Mouse (Mus musculus) lung, postnatal 0 days (tissue): ENCODE data around the gene Gps1.

ENCODE experiments used
- CTCF ChIP-seq: IDR thresholded peaks from 2 replicates; pipeline ENCODE4 v1.5.1; 2016; ENCODE audit warnings: antibody characterized with exemption, mild to moderate bottlenecking
- EP300 ChIP-seq: IDR thresholded peaks from 2 replicates; pipeline ENCODE4 v1.6.1; 2016; ENCODE audit warnings: antibody characterized with exemption, mild to moderate bottlenecking, control low read depth

GRCm38 (mm10) chr11:120820546-120820945 is 36.5 kb downstream of the Gps1 start:
- TF ChIP-seq CTCF, result no peak
- TF ChIP-seq EP300, result no peak
